Mouse (Mus musculus) MEL (cell line): Measurements from ENCODE around the gene Fndc9.

Source experiments
- CTCF ChIP-seq, 3 experiments: IDR thresholded peaks in 2 of 3; conservative IDR thresholded peaks in 1 of 3; 2 replicates each; pipeline ENCODE4 v1.5.1; 2011 to 2012; ENCODE audit warnings: low read length in 3 of 3, low read depth in 2 of 3, mild to moderate bottlenecking in 2 of 3, improper control_type of control experiment in 1 of 3, inconsistent platforms in 1 of 3, mixed read lengths in 1 of 3, moderate library complexity in 1 of 3; ENCODE audit not compliant: control insufficient read depth in 1 of 3, insufficient read depth in 1 of 3, poor library complexity in 1 of 3, severe bottlenecking in 1 of 3
- EP300 ChIP-seq, 2 experiments: IDR thresholded peaks; 2 replicates each; pipeline ENCODE4 v1.6.1; 2011; ENCODE audit warnings: improper control_type of control experiment in 2 of 2, low read length in 2 of 2, low read depth in 1 of 2, mild to moderate bottlenecking in 1 of 2
- KAT2A ChIP-seq: conservative IDR thresholded peaks from 2 replicates; pipeline ENCODE4 v1.6.1; 2012; ENCODE audit warnings: low read depth, low read length, improper control_type of control experiment, inconsistent platforms
- MAX ChIP-seq: IDR thresholded peaks from 2 replicates; pipeline ENCODE4 v1.6.1; 2011; ENCODE audit warnings: low read length, improper control_type of control experiment
- MYC ChIP-seq: IDR thresholded peaks from 2 replicates; pipeline ENCODE4 v1.6.1; 2011; ENCODE audit warnings: low read depth, mild to moderate bottlenecking, low read length, improper control_type of control experiment, moderate library complexity
- POLR2A ChIP-seq, 2 experiments: IDR thresholded peaks; 2 replicates each; pipeline ENCODE4 v1.6.1; 2011 to 2012; ENCODE audit warnings: low read length in 2 of 2, mild to moderate bottlenecking in 2 of 2, control low read depth in 1 of 2, improper control_type of control experiment in 1 of 2, low read depth in 1 of 2, moderate library complexity in 1 of 2; ENCODE audit not compliant: control insufficient read depth in 1 of 2, insufficient read depth in 1 of 2, poor library complexity in 1 of 2
- TBP ChIP-seq: IDR thresholded peaks from 2 replicates; pipeline ENCODE4 v1.8.0; 2011; ENCODE audit warnings: low read depth, low read length, improper control_type of control experiment
- USF1 ChIP-seq: IDR thresholded peaks from 2 replicates; pipeline ENCODE4 v1.6.1; 2014; ENCODE audit warnings: low read depth, mild to moderate bottlenecking, inconsistent platforms, low read length, improper control_type of control experiment, moderate library complexity

- no peak for TF ChIP-seq USF1
- no peak for TF ChIP-seq MAX
- no peak for TF ChIP-seq EP300 (IDR thresholded peaks at IDR 0.05; ENCODE audit: low read depth in 1 of 2, low read length in 2 of 2)
- TF ChIP-seq CTCF (IDR thresholded peaks at IDR 0.05 in 2 of 3, conservative IDR thresholded peaks at IDR 0.05 in 1 of 3; ENCODE audit: control insufficient read depth in 1 of 3, insufficient read depth in 1 of 3, low read depth in 2 of 3, low read length in 3 of 3, poor library complexity in 1 of 3, severe bottlenecking in 1 of 3): no peak
- TF ChIP-seq POLR2A (IDR thresholded peaks at IDR 0.05; ENCODE audit: control insufficient read depth in 1 of 2, insufficient read depth in 1 of 2, low read depth in 1 of 2, low read length in 2 of 2, poor library complexity in 1 of 2): no peak
- no peak for TF ChIP-seq KAT2A
- TF ChIP-seq TBP: no peak
- TF ChIP-seq MYC: no peak
Measured at GRCm38 (mm10) chr11:46283800-46284199, 48.5 kb downstream of the Fndc9 start.
